Mouse (Mus musculus) midbrain, embryonic 16.5 days (tissue): Measurements from ENCODE around the gene Cyp2f2. TPM values are rescaled to one million over a fixed set of nuclear protein-coding genes. Genes with fewer than 3 reads are reported as not detected.

Experiments
- ATAC-seq: fragments of 200-750 bp; cut with Nextera tagmentation; 2 replicates; pipeline ENCODE4 v1.8.0; 2017; ENCODE audit warnings: moderate TSS enrichment
- H3K27ac ChIP-seq: fragments of 300-500 bp; sonication (generic); 2 replicates; pipeline ENCODE4 v1.5.1; 2014; ENCODE audit warnings: mild to moderate bottlenecking, low read length, mixed read lengths
- H3K27me3 ChIP-seq: fragments of 300-500 bp; sonication (generic); 2 replicates; pipeline ENCODE4 v1.6.1; 2014; ENCODE audit warnings: low read depth, low read length, mixed read lengths; ENCODE audit not compliant: control insufficient read depth, insufficient read depth
- H3K36me3 ChIP-seq: fragments of 300-500 bp; sonication (generic); 2 replicates; pipeline ENCODE4 v1.6.1; 2014; ENCODE audit warnings: mild to moderate bottlenecking, low read length, moderate library complexity, mixed read lengths; ENCODE audit not compliant: control insufficient read depth, insufficient read depth
- H3K4me1 ChIP-seq: fragments of 300-500 bp; sonication (generic); 2 replicates; pipeline ENCODE4 v1.6.1; 2014; ENCODE audit warnings: mild to moderate bottlenecking, low read length, mixed read lengths; ENCODE audit not compliant: control insufficient read depth, insufficient read depth
- H3K4me2 ChIP-seq: fragments of 300-500 bp; sonication (generic); 2 replicates; pipeline ENCODE4 v1.6.1; 2014; ENCODE audit warnings: mild to moderate bottlenecking, low read length, mixed read lengths
- H3K4me3 ChIP-seq: fragments of 300-500 bp; sonication (generic); 2 replicates; pipeline ENCODE4 v1.5.1; 2014; ENCODE audit warnings: low read depth, mild to moderate bottlenecking, low read length, moderate library complexity, mixed read lengths
- H3K9ac ChIP-seq: fragments of 300-500 bp; sonication (generic); 2 replicates; pipeline ENCODE4 v1.6.1; 2014; ENCODE audit warnings: low read depth, low read length, mixed read lengths
- H3K9me3 ChIP-seq: fragments of 300-500 bp; sonication (generic); replicated peaks from 2 replicates; pipeline ENCODE4 v1.6.1; 2014; ENCODE audit warnings: mild to moderate bottlenecking, low read length, mixed read lengths; ENCODE audit not compliant: control insufficient read depth, poor library complexity, severe bottlenecking
- WGBS: fragments of 180-500 bp; shearing (Covaris S2); extraction: QIAGEN DNeasy Blood & Tissue Kit; methylation state at CpG from one replicate; pipeline ENCODE4 v1.1.7; 2014; 5-methylcytosine and 5-hydroxymethylcytosine counted together
- polyA plus RNA-seq: library from polyadenylated mRNA; unstranded; fragments of >200 nt; fragmentation: Nextera tagmentation; extraction: Ambion mirVana; gene quantifications from 2 replicates; pipeline ENCODE4 v1.2.1, GENCODE M21; 2015

Cyp2f2 gene
- polyA plus RNA-seq, 1 experiment from 2014 or later, result not detected

GRCm38 (mm10) chr7:27160921-27161320 is 41.2 kb downstream of the Cyp2f2 start:
- Histone ChIP-seq H3K9me3 (no peaks in the 10 kb centered on the region), H3K36me3 (peaks cover 24% of the 10 kb centered on the region), H3K9ac (no peak overlapping the region), H3K27me3 (no peaks in the 10 kb centered on the region), H3K27ac (no peak overlapping the region), H3K4me1 (peaks cover 60% of the 10 kb centered on the region), H3K4me2 (no peak overlapping the region), H3K4me3 (no peak overlapping the region)
- ATAC-seq, result no peak
- 89% methylated on average over 3 of the region's 3 CpGs for WGBS

DNA sequence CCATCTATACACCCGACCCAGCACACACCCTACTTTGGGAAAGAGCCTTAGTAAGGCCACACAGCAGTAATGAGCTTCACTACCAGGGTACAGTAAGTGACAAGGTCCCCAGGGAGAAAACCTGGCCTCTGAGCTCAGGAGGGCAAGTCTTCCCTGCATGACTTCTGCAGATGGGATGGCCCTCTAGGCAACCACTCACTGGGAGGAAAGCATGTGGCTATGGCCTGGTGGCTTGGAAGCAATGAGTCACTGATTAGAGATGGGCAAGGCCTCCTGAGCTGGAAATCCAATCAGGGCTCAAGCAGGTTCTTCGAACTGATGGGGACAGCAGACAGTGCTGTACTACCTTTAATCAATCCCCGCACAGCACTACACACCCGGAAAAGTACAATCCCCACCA is 42.0 kb downstream of the Cyp2f2 start:
- H3K27ac ChIP-seq, result no peak overlapping the region
- no peak overlapping the region for H3K4me3 ChIP-seq
- no peaks in the 10 kb centered on the region for H3K9me3 ChIP-seq
- H3K27me3 ChIP-seq, result no peaks in the 10 kb centered on the region
- H3K9ac ChIP-seq, result peak overlapping the region; percentile 31; the same call in 1 of the 2 replicates
- no peak for ATAC-seq
- H3K4me2 ChIP-seq, result no peak overlapping the region
- H3K4me1 ChIP-seq, result peaks cover 60% of the 10 kb centered on the region
- 80% methylated on average over 4 of the region's 4 CpGs for WGBS
- peaks cover 24% of the 10 kb centered on the region for H3K36me3 ChIP-seq

- ATAC-seq, result no peak
- Histone ChIP-seq H3K4me3 (peak overlapping the region; percentile 0; the same call in 1 of the 2 replicates), H3K9ac (peak overlapping the region; percentile 52), H3K27ac (no peak overlapping the region), H3K4me1 (peaks cover 66% of the 10 kb centered on the region), H3K36me3 (peaks cover 17% of the 10 kb centered on the region), H3K27me3 (no peaks in the 10 kb centered on the region), H3K9me3 (no peaks in the 10 kb centered on the region), H3K4me2 (peak overlapping the region; percentile 95)
- WGBS, result 85% methylated on average over 5 of the region's 5 CpGs
Measured at GRCm38 (mm10) chr7:27162780-27163449, 43.2 kb downstream of the Cyp2f2 start.

GRCm38 (mm10) chr7:27163450-27163805 is 43.7 kb downstream of the Cyp2f2 start:
- Histone ChIP-seq H3K9ac (peak overlapping the region; percentile 52), H3K4me1 (peaks cover 66% of the 10 kb centered on the region), H3K27ac (no peak overlapping the region), H3K4me3 (peak overlapping the region; percentile 0), H3K4me2 (peak overlapping the region; percentile 95), H3K36me3 (peaks cover 14% of the 10 kb centered on the region; the same call in 1 of the 2 replicates), H3K9me3 (no peaks in the 10 kb centered on the region), H3K27me3 (no peaks in the 10 kb centered on the region)
- WGBS, result 86% methylated on average over 5 of the region's 5 CpGs
- no peak for ATAC-seq

DNA sequence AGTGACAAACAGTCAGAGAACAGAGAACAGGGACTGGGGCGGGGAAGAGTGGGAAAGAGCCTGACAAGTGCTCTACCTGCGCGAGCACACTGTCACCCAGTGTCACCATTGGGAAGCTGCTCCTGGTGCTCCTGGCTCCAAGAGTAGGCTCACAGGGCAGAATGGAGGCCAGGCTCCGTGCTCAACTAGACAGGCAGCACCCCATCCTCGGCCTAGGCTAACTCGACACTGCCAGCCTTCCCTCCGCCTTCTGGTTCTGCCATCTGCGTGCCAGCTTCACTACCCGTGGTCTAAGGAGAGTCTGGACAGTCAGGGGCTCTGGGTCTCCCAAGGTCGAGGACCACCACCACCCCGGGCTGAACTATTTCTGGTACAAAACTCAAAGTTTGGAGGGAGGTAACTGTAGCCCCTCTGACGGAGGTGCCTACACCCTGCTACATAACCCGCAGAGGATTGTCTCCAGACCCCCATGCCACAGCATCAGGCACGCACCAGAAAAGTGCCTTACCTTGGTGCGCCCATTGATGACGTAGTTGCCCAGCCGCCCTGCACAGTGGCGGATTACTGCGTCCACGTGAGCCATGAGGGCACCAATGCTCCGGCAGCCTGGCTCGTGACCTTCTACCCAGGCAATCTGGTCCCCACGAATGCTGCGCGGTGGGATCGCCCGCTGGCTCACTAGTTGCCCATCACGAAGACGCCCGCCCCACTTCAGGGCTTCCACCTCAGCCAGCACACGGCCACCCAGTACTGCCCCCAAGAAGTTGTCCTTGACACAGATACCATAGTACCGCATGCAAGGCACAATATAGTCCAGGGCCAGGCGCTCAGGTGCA is 44.6 kb downstream of the Cyp2f2 start:
- H3K9me3 ChIP-seq, result no peaks in the 10 kb centered on the region
- peak overlapping the region; percentile 80; the same call in 1 of the 2 replicates for H3K4me3 ChIP-seq
- 88% methylated on average over 33 of the region's 33 CpGs for WGBS
- peak overlapping the region; percentile 95 for H3K4me2 ChIP-seq
- peaks cover 66% of the 10 kb centered on the region for H3K4me1 ChIP-seq
- H3K9ac ChIP-seq, result peak overlapping the region; percentile 92
- no peak for ATAC-seq
- H3K27me3 ChIP-seq, result no peaks in the 10 kb centered on the region
- H3K36me3 ChIP-seq, result peaks cover 10% of the 10 kb centered on the region; the same call in 1 of the 2 replicates
- H3K27ac ChIP-seq, result no peak overlapping the region

GRCm38 (mm10) chr7:27165007-27165655 is 45.4 kb downstream of the Cyp2f2 start:
- Histone ChIP-seq H3K36me3 (peaks cover 10% of the 10 kb centered on the region; the same call in 1 of the 2 replicates), H3K4me3 (peak overlapping the region; percentile 80), H3K9me3 (no peaks in the 10 kb centered on the region), H3K4me2 (peak overlapping the region; percentile 95), H3K4me1 (peaks cover 63% of the 10 kb centered on the region), H3K27me3 (no peaks in the 10 kb centered on the region), H3K9ac (peak overlapping the region; percentile 92), H3K27ac (peak overlapping the region; percentile 98)
- WGBS, result 70% methylated on average over 23 of the region's 23 CpGs
- ATAC-seq, result no peak

GRCm38 (mm10) chr7:27165696-27166095 is 46.0 kb downstream of the Cyp2f2 start:
- peaks cover 58% of the 10 kb centered on the region for H3K4me1 ChIP-seq
- H3K4me3 ChIP-seq, result peak overlapping the region; percentile 80
- H3K27me3 ChIP-seq, result no peaks in the 10 kb centered on the region
- peak overlapping the region; percentile 92 for H3K9ac ChIP-seq
- ATAC-seq, result no peak
- 1% methylated on average over 8 of the region's 8 CpGs for WGBS
- peak overlapping the region; percentile 95 for H3K4me2 ChIP-seq
- no peaks in the 10 kb centered on the region for H3K9me3 ChIP-seq
- peak overlapping the region; percentile 98 for H3K27ac ChIP-seq
- peaks cover 10% of the 10 kb centered on the region; the same call in 1 of the 2 replicates for H3K36me3 ChIP-seq

- Histone ChIP-seq H3K9me3 (no peaks in the 10 kb centered on the region), H3K4me2 (peak overlapping the region; percentile 95), H3K4me3 (peak overlapping the region; percentile 80), H3K36me3 (peaks cover 14% of the 10 kb centered on the region), H3K27me3 (no peaks in the 10 kb centered on the region), H3K27ac (peak overlapping the region; percentile 98), H3K9ac (peak overlapping the region; percentile 92), H3K4me1 (peaks cover 52% of the 10 kb centered on the region)
- under 1% methylated on average over 37 of the region's 43 CpGs for WGBS
- ATAC-seq, result peak; percentile 51
Measured at GRCm38 (mm10) chr7:27166229-27166613, 46.5 kb downstream of the Cyp2f2 start.
